12 mouse cellular contexts compared by ENCODE assay signal in the genomic region with DNA sequence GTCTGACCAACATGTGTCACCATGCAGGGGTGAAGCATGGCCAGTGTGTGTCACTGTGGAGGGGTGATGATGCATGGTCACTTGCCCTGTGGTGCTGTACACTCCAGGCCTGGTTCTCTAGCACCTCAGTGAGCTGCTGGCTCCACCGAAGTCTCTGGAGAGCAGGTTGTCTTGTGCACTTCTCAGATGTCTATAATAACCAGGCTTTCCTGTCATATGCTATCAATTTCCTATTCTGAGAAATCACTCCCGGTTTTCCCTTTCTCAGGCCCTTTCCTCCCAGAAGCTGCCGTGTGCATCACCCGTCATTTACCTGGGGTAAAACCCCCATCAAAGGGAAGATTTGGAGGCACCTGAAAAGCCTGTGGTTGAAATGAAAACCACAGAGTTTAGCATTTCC.
"Had no signal": no experiment of that assay in that cellular context is flagged by ENCODE, and none has a peak within 500 bp of the region (broad histone marks: within the 10 kb centered on the region; RNA-seq: fewer than 3 reads in every experiment).

No protein-coding gene starts in this region.

- DNase-seq: kidney, adult 2 months; kidney, postnatal 25 days; left cerebral cortex, postnatal 4 days; liver, postnatal 0 days; lung, postnatal 10 days; lung, postnatal 36 days; midbrain, embryonic 14.5 days; right cerebral cortex, adult 18-20 months; right cerebral cortex, postnatal 14 days; right cerebral cortex, postnatal 4 days; thymus, postnatal 4 days had no signal

- ATAC-seq: intestine, postnatal 0 days; liver, postnatal 0 days had no signal
